Mouse (Mus musculus) heart, embryonic 14.5 days (tissue): ENCODE data around the gene Tdrd9. TPM values are rescaled to one million over a fixed set of nuclear protein-coding genes. Genes with fewer than 3 reads are reported as not detected.

Experiments used
- ATAC-seq: fragments of 200-750 bp; cut with Nextera tagmentation; 2 replicates; pipeline ENCODE4 v1.8.0; 2017; ENCODE audit warnings: low read depth, moderate TSS enrichment; ENCODE audit not compliant: insufficient number of reproducible peaks, insufficient read depth, low FRiP score
- H3K27ac ChIP-seq, 2 experiments: fragments of 200-500 bp in 1 of 2; fragments of 300-500 bp in 1 of 2; sonication (generic) in 1 of 2; replicated peaks in 1 of 2; 2 replicates each; pipeline ENCODE4 v1.5.1; 2012 to 2014; ENCODE audit warnings: low read depth in 2 of 2, low read length in 2 of 2, control low read depth in 1 of 2, mild to moderate bottlenecking in 1 of 2, mixed read lengths in 1 of 2; ENCODE audit not compliant: control insufficient read depth in 1 of 2, insufficient read depth in 1 of 2
- H3K27me3 ChIP-seq: fragments of 300-500 bp; sonication (generic); 2 replicates; pipeline ENCODE4 v1.6.1; 2014; ENCODE audit warnings: mild to moderate bottlenecking, low read length, control low read depth; ENCODE audit not compliant: control insufficient read depth, insufficient read depth
- H3K36me3 ChIP-seq: fragments of 300-500 bp; sonication (generic); 2 replicates; pipeline ENCODE4 v1.6.1; 2014; ENCODE audit warnings: mild to moderate bottlenecking, control low read depth, low read length, mixed read lengths; ENCODE audit not compliant: control insufficient read depth, insufficient read depth
- H3K4me1 ChIP-seq, 2 experiments: fragments of 200-500 bp in 1 of 2; fragments of 300-500 bp in 1 of 2; sonication (generic) in 1 of 2; 2 replicates each; pipeline ENCODE4 v1.6.1; 2012 to 2014; ENCODE audit warnings: low read length in 2 of 2, control low read depth in 1 of 2, mixed read lengths in 1 of 2; ENCODE audit not compliant: control insufficient read depth in 2 of 2, insufficient read depth in 2 of 2
- H3K4me2 ChIP-seq: fragments of 300-500 bp; sonication (generic); 2 replicates; pipeline ENCODE4 v1.6.1; 2014; ENCODE audit warnings: mild to moderate bottlenecking, low read length
- H3K4me3 ChIP-seq, 2 experiments: fragments of 200-500 bp in 1 of 2; fragments of 300-500 bp in 1 of 2; sonication (generic) in 1 of 2; 2 replicates each; pipeline ENCODE4 v1.5.1; 2012 to 2014; ENCODE audit warnings: low read length in 2 of 2, mild to moderate bottlenecking in 2 of 2, control low read depth in 1 of 2, low read depth in 1 of 2, moderate library complexity in 1 of 2; ENCODE audit not compliant: control insufficient read depth in 1 of 2, insufficient read depth in 1 of 2
- H3K9ac ChIP-seq: fragments of 300-500 bp; sonication (generic); 2 replicates; pipeline ENCODE4 v1.6.1; 2014; ENCODE audit warnings: mild to moderate bottlenecking, low read length
- H3K9me3 ChIP-seq: fragments of 300-500 bp; sonication (generic); 2 replicates; pipeline ENCODE4 v1.6.1; 2016; ENCODE audit warnings: low read length, control low read depth; ENCODE audit not compliant: control insufficient read depth
- WGBS: fragments of 180-500 bp; shearing (Covaris S2); extraction: QIAGEN DNeasy Blood & Tissue Kit; methylation state at CpG from one replicate; pipeline ENCODE4 v1.1.7; 2014; 5-methylcytosine and 5-hydroxymethylcytosine counted together
- microRNA-seq: library from miRNA; unstranded; fragments of <30 nt; microRNA quantifications from one replicate; pipeline ENCODE4, GENCODE M21; 2016
- polyA plus RNA-seq: library from polyadenylated mRNA; unstranded; fragments of >200 nt; fragmentation: Nextera tagmentation; extraction: Ambion mirVana; gene quantifications from 2 replicates; pipeline ENCODE4 v1.2.1, GENCODE M21; 2014

Gene Tdrd9
- polyA plus RNA-seq, 1 experiment from 2014 or later: 0.16 TPM

DNA sequence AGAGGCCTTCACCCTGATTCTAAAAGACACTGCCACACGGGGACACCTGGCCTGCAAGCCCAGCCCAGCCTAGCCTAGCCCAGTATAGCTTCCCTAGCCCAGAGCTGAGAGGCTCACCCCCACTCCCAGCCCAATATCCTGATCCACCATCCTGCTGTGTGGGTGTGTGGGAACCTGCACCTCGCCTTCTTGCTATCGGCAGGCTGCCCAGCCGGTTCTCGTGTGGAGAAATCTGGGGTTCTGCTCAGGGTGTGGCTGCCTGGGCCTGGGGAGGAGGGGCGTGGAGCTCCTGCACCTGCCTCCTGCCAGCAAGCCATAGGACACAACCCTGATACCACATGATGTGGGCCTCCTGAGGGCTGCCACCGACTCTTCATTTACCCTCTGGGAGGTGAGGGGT, 146.3 kb downstream of the Tdrd9 start:
- Histone ChIP-seq H3K36me3 (no peaks in the 10 kb centered on the region), H3K4me2 (no peak overlapping the region), H3K9ac (no peak overlapping the region), H3K9me3 (no peaks in the 10 kb centered on the region), H3K27ac (no peak overlapping the region), H3K4me3 (no peak overlapping the region), H3K27me3 (peaks cover 22% of the 10 kb centered on the region), H3K4me1 (peaks cover 0 to 4% of the 10 kb centered on the region in 2 experiments; a peak in 1 of 4 replicates)
- 71% methylated on average over 7 of the region's 7 CpGs for WGBS
- no peak for ATAC-seq

Small RNAs within 50 kb of the gene (microRNA-seq; reads per million reads assigned to microRNA genes)
- gene Mir3073a: not detected
- not detected for gene Mir3073b

Other genes starting within 250 kb of the Tdrd9 start
- 98.9 and 118 TPM in 2 replicates for gene Klc1, start 212.7 kb upstream of the Tdrd9 start, polyA plus RNA-seq
- gene Xrcc3, start 157.7 kb upstream of the Tdrd9 start, polyA plus RNA-seq: 5.7 and 7.0 TPM in 2 replicates
- gene Zfyve21, start 157.4 kb upstream of the Tdrd9 start, polyA plus RNA-seq: 88.3 and 89.3 TPM in 2 replicates
- gene Ppp1r13b, start 63.4 kb upstream of the Tdrd9 start, polyA plus RNA-seq: 15.4 and 15.5 TPM in 2 replicates
- 1,909 and 2,053 TPM in 2 replicates for gene Atp5mpl, start 4.6 kb upstream of the Tdrd9 start, polyA plus RNA-seq
- gene Rd3l, start 9.8 kb downstream of the Tdrd9 start, polyA plus RNA-seq: 1.0 and 1.9 TPM in 2 replicates
- gene Aspg, start 135.1 kb downstream of the Tdrd9 start, polyA plus RNA-seq: 0.15 TPM in 1 of 2 replicates, not detected in the other
- 1.7 and 1.9 TPM in 2 replicates for gene Kif26a, start 174.6 kb downstream of the Tdrd9 start, polyA plus RNA-seq